Mouse (Mus musculus) erythroblast, embryonic 14.5 days (primary cell): Measurements from ENCODE around the gene Senp7.

Experiments used
- GATA1 ChIP-seq: IDR thresholded peaks from 2 replicates; pipeline ENCODE4 v1.6.1; 2012; ENCODE audit warnings: low read length, inconsistent platforms, mixed read lengths
- TAL1 ChIP-seq: IDR thresholded peaks from 3 replicates; pipeline ENCODE4 v1.6.1; 2012; ENCODE audit warnings: low read length, inconsistent platforms, mixed read lengths

DNA sequence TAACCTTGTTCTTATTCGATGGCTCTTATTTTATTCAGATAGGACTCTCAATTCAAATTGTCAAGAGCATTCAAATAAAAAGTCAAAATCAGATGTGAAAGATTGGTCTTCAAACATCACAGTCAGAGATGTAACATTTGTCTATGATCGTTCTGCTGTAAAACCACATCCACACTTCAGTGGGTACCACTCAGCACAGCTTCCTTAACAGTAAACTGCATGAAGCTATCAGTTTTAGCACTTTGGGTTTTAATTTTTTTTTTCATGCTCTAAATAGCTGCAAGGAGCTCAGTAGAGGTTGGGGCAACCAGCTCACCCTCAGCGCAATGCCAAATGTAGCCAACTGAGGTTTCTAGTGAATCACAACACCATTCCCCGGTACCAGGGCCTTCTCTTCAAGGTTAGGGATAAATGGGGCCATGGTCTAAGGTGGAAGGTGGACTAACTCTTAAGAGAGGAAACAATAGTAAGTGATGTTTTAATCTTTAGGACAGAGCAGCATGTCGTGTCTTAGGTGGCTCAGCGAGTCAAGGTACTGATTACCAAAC lies 20.5 kb downstream of the Senp7 start:
- no peak for TF ChIP-seq TAL1
- no peak for TF ChIP-seq GATA1
